Mouse (Mus musculus) intestine, embryonic 14.5 days (tissue): ENCODE data around the gene Med23. TPM values are rescaled to one million over a fixed set of nuclear protein-coding genes. Genes with fewer than 3 reads are reported as not detected.

Experiments used
- ATAC-seq: fragments of 200-750 bp; cut with Nextera tagmentation; replicated peaks from 2 replicates; pipeline ENCODE4 v1.8.0; 2017; ENCODE audit warnings: low read depth, moderate number of reproducible peaks, moderate TSS enrichment, moderate library complexity; ENCODE audit not compliant: low FRiP score, low TSS enrichment
- DNase-seq: peaks from one replicate; pipeline ENCODE4 v3.0.0-alpha.2; 2018; ENCODE audit warnings: low spot score
- H3K27ac ChIP-seq: fragments of 300-500 bp; sonication (generic); 2 replicates; pipeline ENCODE4 v1.5.1; 2014; ENCODE audit warnings: low read depth, mild to moderate bottlenecking, control low read depth
- H3K27me3 ChIP-seq: fragments of 300-500 bp; sonication (generic); replicated peaks from 2 replicates; pipeline ENCODE4 v1.6.1; 2014; ENCODE audit warnings: low read length, control low read depth; ENCODE audit not compliant: control insufficient read depth, insufficient read depth
- H3K36me3 ChIP-seq: fragments of 300-500 bp; sonication (generic); 2 replicates; pipeline ENCODE4 v1.6.1; 2014; ENCODE audit warnings: low read length, control low read depth; ENCODE audit not compliant: control insufficient read depth, insufficient read depth
- H3K4me1 ChIP-seq: fragments of 300-500 bp; sonication (generic); replicated peaks from 2 replicates; pipeline ENCODE4 v1.6.1; 2014; ENCODE audit warnings: low read length, control low read depth, mixed read lengths; ENCODE audit not compliant: control insufficient read depth, insufficient read depth
- H3K4me2 ChIP-seq: fragments of 300-500 bp; sonication (generic); 2 replicates; pipeline ENCODE4 v1.6.1; 2014; ENCODE audit warnings: low read length
- H3K4me3 ChIP-seq: fragments of 300-500 bp; sonication (generic); 2 replicates; pipeline ENCODE4 v1.5.1; 2014; ENCODE audit warnings: low read depth, low read length, control low read depth, mixed read lengths
- H3K9ac ChIP-seq: fragments of 300-500 bp; sonication (generic); 2 replicates; pipeline ENCODE4 v1.6.1; 2014; ENCODE audit warnings: mild to moderate bottlenecking, low read length
- H3K9me3 ChIP-seq: fragments of 300-500 bp; sonication (generic); 2 replicates; pipeline ENCODE4 v1.6.1; 2016; ENCODE audit warnings: low read length, control low read depth; ENCODE audit not compliant: control insufficient read depth
- WGBS: fragments of 180-500 bp; shearing (Covaris S2); extraction: QIAGEN DNeasy Blood & Tissue Kit; methylation state at CpG from one replicate; pipeline ENCODE4 v1.1.7; 2014; 5-methylcytosine and 5-hydroxymethylcytosine counted together
- polyA plus RNA-seq: library from polyadenylated mRNA; unstranded; fragments of >200 nt; fragmentation: Nextera tagmentation; extraction: Ambion mirVana; gene quantifications from 2 replicates; pipeline ENCODE4 v1.2.1, GENCODE M21; 2014

The Med23 gene
- polyA plus RNA-seq, 1 experiment from 2014 or later: 22.6 TPM

- H3K27me3 ChIP-seq: no peaks in the 10 kb centered on the region
- no peak for DNase-seq
- no peak overlapping the region for H3K27ac ChIP-seq
- H3K9ac ChIP-seq: no peak overlapping the region
- no peak overlapping the region for H3K4me3 ChIP-seq
- peaks cover 91% of the 10 kb centered on the region for H3K36me3 ChIP-seq
- H3K4me1 ChIP-seq: no peaks in the 10 kb centered on the region
- H3K4me2 ChIP-seq: no peak overlapping the region
- no peaks in the 10 kb centered on the region for H3K9me3 ChIP-seq
- 93% methylated on average over 8 of the region's 8 CpGs for WGBS
- ATAC-seq: no peak
Observed at GRCm38 (mm10) chr10:24911199-24911598, 41.4 kb downstream of the Med23 start.

GRCm38 (mm10) chr10:24912576-24912975, 42.8 kb downstream of the Med23 start:
- no peak for ATAC-seq

GRCm38 (mm10) chr10:24915486-24915885, 45.7 kb downstream of the Med23 start:
- 88% methylated on average over 6 of the region's 6 CpGs for WGBS
- H3K27me3 ChIP-seq: no peaks in the 10 kb centered on the region
- H3K4me3 ChIP-seq: no peak overlapping the region
- H3K4me2 ChIP-seq: no peak overlapping the region
- H3K36me3 ChIP-seq: peaks cover 56% of the 10 kb centered on the region
- H3K9ac ChIP-seq: no peak overlapping the region
- ATAC-seq (no peak), DNase-seq (no peak)
- no peak overlapping the region for H3K27ac ChIP-seq
- no peaks in the 10 kb centered on the region for H3K4me1 ChIP-seq
- H3K9me3 ChIP-seq: no peaks in the 10 kb centered on the region

More at GRCm38 (mm10) chr10:24912576-24912975, 42.8 kb downstream of the Med23 start:
- Histone ChIP-seq H3K4me3 (no peak overlapping the region), H3K9ac (no peak overlapping the region), H3K9me3 (no peaks in the 10 kb centered on the region), H3K27me3 (no peaks in the 10 kb centered on the region), H3K36me3 (peaks cover 84% of the 10 kb centered on the region), H3K4me2 (no peak overlapping the region), H3K4me1 (no peaks in the 10 kb centered on the region), H3K27ac (no peak overlapping the region)
- 94% methylated on average over 14 of the region's 14 CpGs for WGBS
- no peak for DNase-seq

- no peak overlapping the region for H3K4me3 ChIP-seq
- no peaks in the 10 kb centered on the region for H3K27me3 ChIP-seq
- no peak for ATAC-seq
- 82% methylated on average over 4 of the region's 4 CpGs for WGBS
- no peak overlapping the region for H3K9ac ChIP-seq
- no peaks in the 10 kb centered on the region for H3K9me3 ChIP-seq
- no peak overlapping the region for H3K27ac ChIP-seq
- DNase-seq: no peak
- H3K36me3 ChIP-seq: no peaks in the 10 kb centered on the region
- H3K4me1 ChIP-seq: peaks cover 6% of the 10 kb centered on the region
- H3K4me2 ChIP-seq: no peak overlapping the region
Observed at GRCm38 (mm10) chr10:24922977-24923376, 53.2 kb downstream of the Med23 start.

GRCm38 (mm10) chr10:24924296-24924695, 54.5 kb downstream of the Med23 start:
- Histone ChIP-seq H3K27ac (no peak overlapping the region), H3K4me3 (no peak overlapping the region), H3K36me3 (no peaks in the 10 kb centered on the region), H3K27me3 (no peaks in the 10 kb centered on the region), H3K4me1 (peaks cover 10% of the 10 kb centered on the region), H3K9me3 (no peaks in the 10 kb centered on the region), H3K4me2 (no peak overlapping the region), H3K9ac (no peak overlapping the region)
- no peak for DNase-seq
- ATAC-seq: no peak
- 73% methylated on average over 3 of the region's 3 CpGs for WGBS

GRCm38 (mm10) chr10:24926380-24926779, 56.6 kb downstream of the Med23 start:
- Histone ChIP-seq H3K9me3 (no peaks in the 10 kb centered on the region), H3K27ac (no peak overlapping the region), H3K4me1 (peaks cover 10% of the 10 kb centered on the region), H3K4me2 (no peak overlapping the region; the same call in 1 of the 2 replicates), H3K4me3 (no peak overlapping the region), H3K36me3 (no peaks in the 10 kb centered on the region), H3K27me3 (no peaks in the 10 kb centered on the region), H3K9ac (no peak overlapping the region)
- DNase-seq: no peak
- ATAC-seq: no peak
- WGBS: 24% methylated on average over 10 of the region's 10 CpGs

- H3K4me1 ChIP-seq: peaks cover 10% of the 10 kb centered on the region
- no peak within 1 kb of the TSS for H3K27ac ChIP-seq
- H3K9ac ChIP-seq: no peak within 1 kb of the TSS
- H3K4me2 ChIP-seq: peak within 1 kb of the TSS; percentile 42
- WGBS: 18% methylated on average over 14 of the region's 14 CpGs
- ATAC-seq (peak; percentile 66; the same call in 1 of the 2 replicates), DNase-seq (peak; percentile 65)
- H3K27me3 ChIP-seq: no peaks in the 10 kb centered on the region
- H3K9me3 ChIP-seq: no peaks in the 10 kb centered on the region
- H3K36me3 ChIP-seq: no peaks in the 10 kb centered on the region
- 0 out of 2 replicates have a peak within 1 kb of the TSS, but pooled peaks have one; percentile 2 for H3K4me3 ChIP-seq
Observed at GRCm38 (mm10) chr10:24926962-24927720, 57.4 kb downstream of the Med23 start, which contains the start of gene Arg1. Gene Arg1 (minus strand): TSS chr10:24927484.

- DNase-seq: no peak
- Histone ChIP-seq H3K9ac (no peak overlapping the region), H3K9me3 (no peaks in the 10 kb centered on the region), H3K36me3 (no peaks in the 10 kb centered on the region), H3K27me3 (no peaks in the 10 kb centered on the region), H3K4me3 (0 out of 2 replicates have a peak overlapping the region, but pooled peaks have one; percentile 2), H3K27ac (no peak overlapping the region), H3K4me1 (peaks cover 10% of the 10 kb centered on the region), H3K4me2 (peak overlapping the region; percentile 42)
- ATAC-seq: no peak
- 5% methylated on average over 12 of the region's 12 CpGs for WGBS
Observed at GRCm38 (mm10) chr10:24928072-24928471, 58.3 kb downstream of the Med23 start.

GRCm38 (mm10) chr10:24930143-24930542, 60.4 kb downstream of the Med23 start:
- ATAC-seq (no peak), DNase-seq (no peak)
- no peaks in the 10 kb centered on the region for H3K9me3 ChIP-seq
- no peaks in the 10 kb centered on the region for H3K36me3 ChIP-seq
- WGBS: 70% methylated on average over 6 of the region's 6 CpGs
- no peak overlapping the region for H3K4me2 ChIP-seq
- no peak overlapping the region for H3K9ac ChIP-seq
- H3K4me3 ChIP-seq: no peak overlapping the region
- peaks cover 10% of the 10 kb centered on the region for H3K4me1 ChIP-seq
- H3K27ac ChIP-seq: no peak overlapping the region
- no peaks in the 10 kb centered on the region for H3K27me3 ChIP-seq
